Mouse (Mus musculus): ENCODE results near the gene Slc39a3. TPM values are rescaled to one million over a fixed set of nuclear protein-coding genes. Genes with fewer than 3 reads are reported as not detected.

The Slc39a3 gene
- total RNA-seq, 1 experiment, result 12.6 TPM

GRCm38 (mm10) chr10:80998021-80998420 is 39.2 kb downstream of the Slc39a3 start:
- no peak overlapping the region for H3K27ac ChIP-seq (ENCODE audit: insufficient read depth, low read depth, low read length, poor library complexity, severe bottlenecking)
- peaks cover 0 to 16% of the 10 kb centered on the region in 2 experiments; a peak in 1 of 4 replicates for H3K4me1 ChIP-seq (ENCODE audit: control insufficient read depth in 2 of 2, insufficient read depth in 2 of 2, low read length in 2 of 2, poor library complexity in 1 of 2)
- DNase-seq (ENCODE audit: low read depth, low spot score), result no peak
- peak overlapping the region; percentile 14; the same call in 1 of the 2 replicates for H3K9ac ChIP-seq (ENCODE audit: insufficient read depth, low read depth, low read length, poor library complexity, severe bottlenecking)
- peak overlapping the region in 1 of 2 experiments; percentile 21; a peak in 2 of 4 replicates for H3K4me3 ChIP-seq (ENCODE audit: insufficient read depth in 1 of 2, low read depth in 1 of 2, low read length in 2 of 2, poor library complexity in 1 of 2, severe bottlenecking in 1 of 2)
- TF ChIP-seq ZNF384 (IDR thresholded peaks at IDR 0.05; ENCODE audit: low read depth, low read length) (no peak), ZC3H11A (IDR thresholded peaks at IDR 0.05; ENCODE audit: borderline replicate concordance, low read depth, low read length) (no peak), CHD2 (IDR thresholded peaks at IDR 0.05; ENCODE audit: low read depth, low read length) (no peak), MAFK (IDR thresholded peaks at IDR 0.05; ENCODE audit: insufficient read depth, low read depth, low read length) (no peak), HCFC1 (IDR thresholded peaks at IDR 0.05; ENCODE audit: borderline replicate concordance, insufficient read depth, low read length) (no peak)
- no peaks in the 10 kb centered on the region for H3K36me3 ChIP-seq (ENCODE audit: control insufficient read depth, insufficient read depth, low read length, poor library complexity, severe bottlenecking)
- no peaks in the 10 kb centered on the region for H3K9me3 ChIP-seq (ENCODE audit: control insufficient read depth, insufficient read depth, low read depth, low read length)
- in situ Hi-C loops (cut with MboI; ENCODE audit: low sequenced_read_pairs in 2 of 2, unreplicated experiment in 2 of 2), result loop anchor here in 1 of 2 experiments (5.0 kb wide), 1 partner anchor 111 kb away; no protein-coding TSS in a partner anchor

- in situ Hi-C loops (cut with MboI; ENCODE audit: low sequenced_read_pairs in 2 of 2, unreplicated experiment in 2 of 2), result loop anchor here in 1 of 2 experiments (5.0 kb wide), 1 partner anchor 110 kb away; no protein-coding TSS in a partner anchor
- DNase-seq (ENCODE audit: low read depth, low spot score), result no peak
- no peak overlapping the region for H3K27ac ChIP-seq (ENCODE audit: insufficient read depth, low read depth, low read length, poor library complexity, severe bottlenecking)
- TF ChIP-seq ZC3H11A (IDR thresholded peaks at IDR 0.05; ENCODE audit: borderline replicate concordance, low read depth, low read length) (no peak), MAFK (IDR thresholded peaks at IDR 0.05; ENCODE audit: insufficient read depth, low read depth, low read length) (no peak), ZNF384 (IDR thresholded peaks at IDR 0.05; ENCODE audit: low read depth, low read length) (no peak), HCFC1 (IDR thresholded peaks at IDR 0.05; ENCODE audit: borderline replicate concordance, insufficient read depth, low read length) (no peak), CHD2 (IDR thresholded peaks at IDR 0.05; ENCODE audit: low read depth, low read length) (no peak)
- no peaks in the 10 kb centered on the region for H3K9me3 ChIP-seq (ENCODE audit: control insufficient read depth, insufficient read depth, low read depth, low read length)
- peaks cover 0 to 16% of the 10 kb centered on the region in 2 experiments; a peak in 1 of 4 replicates for H3K4me1 ChIP-seq (ENCODE audit: control insufficient read depth in 2 of 2, insufficient read depth in 2 of 2, low read length in 2 of 2, poor library complexity in 1 of 2)
- H3K9ac ChIP-seq (ENCODE audit: insufficient read depth, low read depth, low read length, poor library complexity, severe bottlenecking), result 0 out of 2 replicates have a peak overlapping the region, but pooled peaks have one; percentile 14
- H3K4me3 ChIP-seq (ENCODE audit: insufficient read depth in 1 of 2, low read depth in 1 of 2, low read length in 2 of 2, poor library complexity in 1 of 2, severe bottlenecking in 1 of 2), result no peak overlapping the region
- H3K36me3 ChIP-seq (ENCODE audit: control insufficient read depth, insufficient read depth, low read length, poor library complexity, severe bottlenecking), result no peaks in the 10 kb centered on the region
Observed at GRCm38 (mm10) chr10:80997332-80997731, 39.9 kb downstream of the Slc39a3 start.

GRCm38 (mm10) chr10:80996501-80996900 is 40.7 kb downstream of the Slc39a3 start:
- H3K4me3 ChIP-seq (ENCODE audit: insufficient read depth in 1 of 2, low read depth in 1 of 2, low read length in 2 of 2, poor library complexity in 1 of 2, severe bottlenecking in 1 of 2), result no peak overlapping the region
- H3K9me3 ChIP-seq (ENCODE audit: control insufficient read depth, insufficient read depth, low read depth, low read length), result no peaks in the 10 kb centered on the region
- H3K27ac ChIP-seq (ENCODE audit: insufficient read depth, low read depth, low read length, poor library complexity, severe bottlenecking), result no peak overlapping the region
- H3K36me3 ChIP-seq (ENCODE audit: control insufficient read depth, insufficient read depth, low read length, poor library complexity, severe bottlenecking), result no peaks in the 10 kb centered on the region
- no peak overlapping the region for H3K9ac ChIP-seq (ENCODE audit: insufficient read depth, low read depth, low read length, poor library complexity, severe bottlenecking)
- no peak for DNase-seq (ENCODE audit: low read depth, low spot score)
- in situ Hi-C loops (cut with MboI; ENCODE audit: low sequenced_read_pairs in 2 of 2, unreplicated experiment in 2 of 2), result loop anchor here in 1 of 2 experiments (5.0 kb wide), 1 partner anchor 109 kb away; no protein-coding TSS in a partner anchor
- no peak for TF ChIP-seq CHD2 (IDR thresholded peaks at IDR 0.05; ENCODE audit: low read depth, low read length)
- TF ChIP-seq ZNF384 (IDR thresholded peaks at IDR 0.05; ENCODE audit: low read depth, low read length), result no peak
- TF ChIP-seq MAFK (IDR thresholded peaks at IDR 0.05; ENCODE audit: insufficient read depth, low read depth, low read length), result no peak
- no peak for TF ChIP-seq HCFC1 (IDR thresholded peaks at IDR 0.05; ENCODE audit: borderline replicate concordance, insufficient read depth, low read length)
- TF ChIP-seq ZC3H11A (IDR thresholded peaks at IDR 0.05; ENCODE audit: borderline replicate concordance, low read depth, low read length), result no peak
- peaks cover 0 to 14% of the 10 kb centered on the region in 2 experiments; a peak in 1 of 4 replicates for H3K4me1 ChIP-seq (ENCODE audit: control insufficient read depth in 2 of 2, insufficient read depth in 2 of 2, low read length in 2 of 2, poor library complexity in 1 of 2)

- H3K4me1 ChIP-seq (ENCODE audit: control insufficient read depth in 2 of 2, insufficient read depth in 2 of 2, low read length in 2 of 2, poor library complexity in 1 of 2), result peaks cover 0 to 9% of the 10 kb centered on the region in 2 experiments; a peak in 1 of 4 replicates
- peak; percentile 69 for DNase-seq (ENCODE audit: low read depth, low spot score)
- in situ Hi-C loops (cut with MboI; ENCODE audit: low sequenced_read_pairs in 2 of 2, unreplicated experiment in 2 of 2), result loop anchor here in 1 of 2 experiments (5.0 kb wide), 1 partner anchor 108 kb away; no protein-coding TSS in a partner anchor
- H3K27ac ChIP-seq (ENCODE audit: insufficient read depth, low read depth, low read length, poor library complexity, severe bottlenecking), result no peak overlapping the region
- H3K9ac ChIP-seq (ENCODE audit: insufficient read depth, low read depth, low read length, poor library complexity, severe bottlenecking), result no peak overlapping the region
- H3K36me3 ChIP-seq (ENCODE audit: control insufficient read depth, insufficient read depth, low read length, poor library complexity, severe bottlenecking), result no peaks in the 10 kb centered on the region
- no peak overlapping the region for H3K4me3 ChIP-seq (ENCODE audit: insufficient read depth in 1 of 2, low read depth in 1 of 2, low read length in 2 of 2, poor library complexity in 1 of 2, severe bottlenecking in 1 of 2)
- TF ChIP-seq ZNF384 (IDR thresholded peaks at IDR 0.05; ENCODE audit: low read depth, low read length), result 0 out of 2 replicates have a peak, but pooled peaks have one; percentile 23
- TF ChIP-seq HCFC1 (IDR thresholded peaks at IDR 0.05; ENCODE audit: borderline replicate concordance, insufficient read depth, low read length), result no peak
- no peak for TF ChIP-seq CHD2 (IDR thresholded peaks at IDR 0.05; ENCODE audit: low read depth, low read length)
- peak; percentile 75 for TF ChIP-seq MAFK (IDR thresholded peaks at IDR 0.05; ENCODE audit: insufficient read depth, low read depth, low read length)
- TF ChIP-seq ZC3H11A (IDR thresholded peaks at IDR 0.05; ENCODE audit: borderline replicate concordance, low read depth, low read length), result peak; percentile 73; the same call in 1 of the 2 replicates
- no peaks in the 10 kb centered on the region for H3K9me3 ChIP-seq (ENCODE audit: control insufficient read depth, insufficient read depth, low read depth, low read length)
Observed at GRCm38 (mm10) chr10:80995091-80995632, 42.1 kb downstream of the Slc39a3 start.

Data from ES-E14 (cell line).